Mouse (Mus musculus): ENCODE data around the gene Utp11. TPM values are rescaled to one million over a fixed set of nuclear protein-coding genes. Genes with fewer than 3 reads are reported as not detected.

Utp11 gene
- polyA plus RNA-seq, 1 experiment from 2014 or later = 23.4 TPM

DNA sequence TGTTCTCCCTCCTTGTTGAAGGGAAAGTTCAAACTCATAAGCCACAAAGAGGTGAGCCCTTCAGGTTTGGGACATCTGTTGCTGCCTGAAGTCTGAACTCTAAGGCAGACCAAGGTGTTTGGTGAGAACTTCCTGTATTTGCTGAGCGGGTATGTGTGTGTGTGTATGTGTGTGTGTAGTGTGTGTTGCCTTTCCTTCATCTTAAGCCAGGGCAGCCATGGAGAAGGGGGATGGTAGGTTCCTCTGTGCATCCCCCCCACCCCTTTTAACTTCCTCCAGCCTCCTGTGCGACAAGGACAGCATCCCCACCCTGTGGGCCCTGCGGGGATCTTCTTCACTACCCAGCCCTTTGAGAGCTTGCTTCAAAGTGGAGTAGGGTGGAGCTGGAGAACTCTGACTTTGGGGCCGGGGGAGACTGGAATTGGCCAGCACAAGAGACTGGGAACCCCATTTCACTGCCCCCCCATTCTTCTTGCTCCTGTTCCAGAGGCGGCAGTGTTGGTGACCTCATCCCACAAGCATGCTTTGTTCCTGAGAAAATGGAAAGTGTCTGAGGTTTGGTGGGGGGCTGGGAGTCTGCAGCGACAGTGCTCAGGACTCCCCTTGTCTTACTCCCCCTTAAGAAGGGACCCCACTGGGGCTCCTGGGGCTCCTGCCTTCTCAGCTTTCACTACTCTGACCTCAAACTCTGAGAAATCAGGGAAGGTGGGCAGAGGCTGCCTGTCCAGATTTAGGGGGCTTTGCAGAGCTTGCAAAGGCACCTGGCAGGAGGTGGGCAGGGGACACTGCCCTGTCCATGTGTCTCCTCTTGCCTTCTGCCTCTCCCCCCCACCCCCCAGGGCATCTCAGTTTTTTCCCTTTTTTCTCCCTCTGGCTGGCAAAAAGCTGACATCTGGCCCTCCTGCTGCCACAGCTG, 10.7 kb upstream of the Utp11 start:
- H3K36me3 ChIP-seq (replicated peaks) = peaks cover 8% of the 10 kb centered on the region; the same call in 1 of the 2 replicates
- peak overlapping the region; percentile 4; the same call in 1 of the 2 replicates for H3K4me3 ChIP-seq (replicated peaks)
- peaks cover 27% of the 10 kb centered on the region for H3K27me3 ChIP-seq
- peak overlapping the region; percentile 40 for H3K4me2 ChIP-seq
- H3K4me1 ChIP-seq (replicated peaks) = peaks cover 68% of the 10 kb centered on the region
- no peak for ATAC-seq (ENCODE audit: insufficient read depth)
- H3K9me3 ChIP-seq (replicated peaks) = no peaks in the 10 kb centered on the region
- H3K9ac ChIP-seq = no peak overlapping the region
- 25% methylated on average over 6 of the region's 6 CpGs for WGBS (ENCODE audit: insufficient replicate concordance)
- peak overlapping the region; percentile 53 for H3K27ac ChIP-seq (replicated peaks)

DNA sequence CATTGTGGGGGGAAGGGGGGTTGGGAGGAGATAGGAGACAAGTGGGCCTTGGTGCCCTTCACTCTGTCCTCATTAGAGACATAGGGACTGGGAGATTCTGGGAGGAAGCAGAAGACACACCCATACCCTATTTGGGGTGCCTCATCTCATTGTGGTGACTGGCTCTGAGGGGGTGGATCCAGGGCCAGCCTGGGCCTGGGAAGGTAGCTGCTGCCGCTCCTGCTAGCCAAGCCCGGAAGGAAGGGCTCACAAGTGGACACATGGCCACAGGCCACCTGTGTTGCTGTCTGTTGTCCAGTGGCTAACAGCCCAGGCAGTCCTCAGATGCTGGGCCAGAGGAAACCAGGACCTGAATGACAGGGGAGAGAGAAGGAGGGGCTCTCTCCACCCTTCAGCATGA, 10.0 kb upstream of the Utp11 start:
- Histone ChIP-seq H3K4me3 (replicated peaks) (no peak overlapping the region), H3K4me2 (peak overlapping the region; percentile 28), H3K27me3 (peaks cover 27% of the 10 kb centered on the region), H3K27ac (replicated peaks) (peak overlapping the region; percentile 53; the same call in 1 of the 2 replicates), H3K4me1 (replicated peaks) (peaks cover 61% of the 10 kb centered on the region), H3K9me3 (replicated peaks) (no peaks in the 10 kb centered on the region), H3K9ac (no peak overlapping the region), H3K36me3 (replicated peaks) (peaks cover 8% of the 10 kb centered on the region; the same call in 1 of the 2 replicates)
- WGBS (ENCODE audit: insufficient replicate concordance) = 11% methylated on average over 2 of the region's 2 CpGs
- ATAC-seq (ENCODE audit: insufficient read depth) = no peak

DNA sequence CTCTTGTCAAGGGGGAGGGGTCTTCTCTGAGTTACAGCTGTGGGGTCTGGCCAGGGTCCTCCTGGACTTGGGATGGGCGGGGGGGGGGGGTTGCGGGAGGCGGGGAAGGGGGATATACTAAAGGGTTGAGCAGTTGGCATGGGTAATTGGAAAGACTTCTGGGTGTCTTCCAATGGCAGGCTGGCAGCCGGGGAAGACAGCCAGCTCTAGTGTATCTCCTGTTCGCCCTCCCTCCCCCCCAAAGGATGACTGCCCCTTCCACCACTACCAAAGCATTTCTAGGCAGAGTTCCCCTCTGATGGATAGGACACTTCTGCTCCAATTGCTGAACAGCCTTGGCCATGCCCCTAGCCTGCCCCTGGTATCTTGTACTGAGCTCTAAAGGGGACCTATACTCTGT, 8.5 kb upstream of the Utp11 start:
- H3K4me1 ChIP-seq (replicated peaks) = peaks cover 59% of the 10 kb centered on the region
- WGBS (ENCODE audit: insufficient replicate concordance) = 38% methylated on average over 5 of the region's 5 CpGs
- no peaks in the 10 kb centered on the region for H3K9me3 ChIP-seq (replicated peaks)
- H3K4me3 ChIP-seq (replicated peaks) = peak overlapping the region; percentile 69
- H3K9ac ChIP-seq = peak overlapping the region; percentile 66; the same call in 1 of the 2 replicates
- peaks cover 27% of the 10 kb centered on the region for H3K27me3 ChIP-seq
- H3K27ac ChIP-seq (replicated peaks) = 0 out of 2 replicates have a peak overlapping the region, but pooled peaks have one; percentile 6
- no peak for ATAC-seq (ENCODE audit: insufficient read depth)
- peak overlapping the region; percentile 96 for H3K4me2 ChIP-seq
- peaks cover 6% of the 10 kb centered on the region; the same call in 1 of the 2 replicates for H3K36me3 ChIP-seq (replicated peaks)

GRCm38 (mm10) chr4:124701052-124701845, 7.8 kb upstream of the Utp11 start:
- Histone ChIP-seq H3K4me2 (peak overlapping the region; percentile 96), H3K9ac (peak overlapping the region; percentile 66), H3K36me3 (replicated peaks) (peaks cover 5% of the 10 kb centered on the region; the same call in 1 of the 2 replicates), H3K27me3 (peaks cover 27% of the 10 kb centered on the region), H3K4me1 (replicated peaks) (peaks cover 61% of the 10 kb centered on the region), H3K9me3 (replicated peaks) (no peaks in the 10 kb centered on the region), H3K27ac (replicated peaks) (peak overlapping the region; percentile 77), H3K4me3 (replicated peaks) (peak overlapping the region; percentile 69)
- ATAC-seq (ENCODE audit: insufficient read depth) = peak; percentile 2; the same call in 1 of the 2 replicates
- 7% methylated on average over 22 of the region's 22 CpGs for WGBS (ENCODE audit: insufficient replicate concordance)

GRCm38 (mm10) chr4:124700248-124700971, 7.0 kb upstream of the Utp11 start, which contains the start of gene Fhl3:
Fhl3 (plus strand) TSS chr4:124700701.
- H3K4me3 ChIP-seq (replicated peaks) = peak within 1 kb of the TSS; percentile 69

DNA sequence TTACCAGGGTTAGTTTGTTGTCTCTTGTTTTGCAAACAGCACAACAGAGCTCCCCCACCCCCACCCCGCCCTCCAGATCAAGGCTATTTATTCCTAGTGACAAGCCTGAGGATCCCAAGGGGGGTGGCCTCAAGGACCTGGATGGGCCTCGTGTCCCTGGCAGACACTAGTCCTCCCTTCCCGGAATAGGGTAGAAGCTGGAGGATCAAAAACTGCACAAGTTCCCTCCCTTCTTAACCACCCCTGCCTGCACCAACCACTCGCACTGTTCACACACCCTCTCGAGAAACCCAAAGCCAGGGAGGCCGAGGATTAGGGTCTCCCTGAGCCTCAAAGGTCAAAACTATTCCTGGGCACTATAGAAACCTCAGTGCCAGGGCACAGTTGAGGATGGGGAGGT, 6.4 kb upstream of the Utp11 start:
- Histone ChIP-seq H3K4me3 (replicated peaks) (peak overlapping the region; percentile 69), H3K36me3 (replicated peaks) (no peaks in the 10 kb centered on the region), H3K9me3 (replicated peaks) (no peaks in the 10 kb centered on the region), H3K27ac (replicated peaks) (peak overlapping the region; percentile 55), H3K9ac (0 out of 2 replicates have a peak overlapping the region, but pooled peaks have one; percentile 66), H3K4me1 (replicated peaks) (peaks cover 58% of the 10 kb centered on the region), H3K4me2 (peak overlapping the region; percentile 96), H3K27me3 (peaks cover 38% of the 10 kb centered on the region)
- ATAC-seq (ENCODE audit: insufficient read depth) = no peak
- WGBS (ENCODE audit: insufficient replicate concordance) = 29% methylated on average over 6 of the region's 6 CpGs

More at GRCm38 (mm10) chr4:124700248-124700971, 7.0 kb upstream of the Utp11 start, which contains the start of gene Fhl3:
- H3K36me3 ChIP-seq (replicated peaks) = 0 out of 2 replicates have a peak, but pooled peaks cover under 1% of the 10 kb centered on the region
- H3K27me3 ChIP-seq = peaks cover 35% of the 10 kb centered on the region
- H3K4me2 ChIP-seq = peak within 1 kb of the TSS; percentile 96
- no peaks in the 10 kb centered on the region for H3K9me3 ChIP-seq (replicated peaks)
- peak within 1 kb of the TSS; percentile 77 for H3K27ac ChIP-seq (replicated peaks)
- H3K4me1 ChIP-seq (replicated peaks) = peaks cover 63% of the 10 kb centered on the region
- peak within 1 kb of the TSS; percentile 66 for H3K9ac ChIP-seq
- ATAC-seq (ENCODE audit: insufficient read depth) = peak; percentile 74
- under 1% methylated on average over 48 of the region's 59 CpGs for WGBS (ENCODE audit: insufficient replicate concordance)

DNA sequence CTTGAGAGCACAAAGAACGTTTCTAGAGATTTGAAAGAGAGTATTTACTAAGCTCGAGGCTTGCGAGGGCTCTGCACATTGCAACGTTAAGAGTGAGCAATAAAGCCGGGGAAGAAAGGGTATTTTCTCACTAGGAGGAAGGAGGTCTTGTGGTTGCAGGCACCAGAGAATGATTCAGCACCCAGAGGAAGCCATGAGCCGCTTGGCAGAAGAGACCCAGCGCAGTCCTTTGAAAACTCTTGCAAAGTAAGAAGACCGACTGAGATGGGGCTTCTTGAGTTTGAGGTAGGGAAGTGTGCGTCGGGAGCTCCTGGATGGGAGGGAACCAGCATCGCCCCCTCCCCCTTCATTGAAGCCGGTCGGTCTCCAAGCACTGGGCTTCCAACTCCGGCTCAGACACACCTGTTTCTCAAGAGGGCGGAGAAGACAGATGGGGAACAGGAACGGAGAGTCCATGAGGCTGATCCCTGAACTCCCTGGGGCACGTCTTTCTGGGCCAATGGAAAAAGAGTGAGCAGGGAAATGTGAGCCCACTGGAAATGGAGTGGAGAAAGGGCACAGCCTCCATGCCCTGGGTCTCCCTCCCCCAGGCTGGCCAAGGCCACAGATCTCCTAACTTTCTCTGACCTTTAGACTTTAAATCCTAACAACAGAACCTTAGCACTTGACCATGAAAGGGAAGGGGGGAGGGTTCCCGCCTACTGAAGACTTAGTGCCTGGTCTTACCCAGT, 2.6 kb upstream of the Utp11 start:
- ATAC-seq (ENCODE audit: insufficient read depth) = no peak
- WGBS (ENCODE audit: insufficient replicate concordance) = 6% methylated on average over 18 of the region's 18 CpGs
- Histone ChIP-seq H3K4me2 (peak overlapping the region; percentile 51), H3K9ac (peak overlapping the region; percentile 37; the same call in 1 of the 2 replicates), H3K27me3 (peaks cover 23% of the 10 kb centered on the region), H3K4me3 (replicated peaks) (peak overlapping the region; percentile 24), H3K27ac (replicated peaks) (peak overlapping the region; percentile 45; the same call in 1 of the 2 replicates), H3K9me3 (replicated peaks) (no peaks in the 10 kb centered on the region), H3K36me3 (replicated peaks) (no peaks in the 10 kb centered on the region), H3K4me1 (replicated peaks) (peaks cover 54% of the 10 kb centered on the region)

GRCm38 (mm10) chr4:124694572-124694971, 1.2 kb upstream of the Utp11 start:
- Histone ChIP-seq H3K36me3 (replicated peaks) (no peaks in the 10 kb centered on the region), H3K4me3 (replicated peaks) (no peak overlapping the region), H3K27me3 (peaks cover 11% of the 10 kb centered on the region), H3K27ac (replicated peaks) (no peak overlapping the region), H3K9me3 (replicated peaks) (no peaks in the 10 kb centered on the region), H3K4me1 (replicated peaks) (peaks cover 45% of the 10 kb centered on the region), H3K4me2 (no peak overlapping the region), H3K9ac (no peak overlapping the region)
- ATAC-seq (ENCODE audit: insufficient read depth) = no peak
- 77% methylated on average over 2 of the region's 2 CpGs for WGBS (ENCODE audit: insufficient replicate concordance)

DNA sequence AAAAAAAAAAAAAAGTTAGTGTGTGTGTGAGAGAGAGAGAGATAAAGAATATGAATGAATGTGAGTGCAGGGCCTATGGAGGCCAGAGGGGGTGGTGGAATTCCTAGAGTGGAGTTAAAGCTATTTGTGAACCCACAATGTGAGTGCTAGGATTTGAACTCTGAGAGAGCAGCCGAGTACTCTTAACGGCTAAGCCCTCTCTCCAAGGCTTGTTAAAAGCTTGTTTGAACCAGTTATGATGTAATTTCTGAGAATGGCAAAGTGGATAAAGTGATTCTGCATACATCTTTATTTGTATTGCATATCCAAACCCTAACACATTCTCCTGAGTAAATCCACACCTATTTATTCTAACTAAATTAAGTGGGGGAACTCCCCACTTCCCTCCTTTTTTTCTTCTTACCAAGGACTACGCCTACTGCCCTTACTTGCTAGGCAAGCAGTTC, 961 bp downstream of the Utp11 start:
- 44% methylated on average over 3 of the region's 3 CpGs for WGBS (ENCODE audit: insufficient replicate concordance)
- H3K4me2 ChIP-seq = peak overlapping the region; percentile 78
- peaks cover 43% of the 10 kb centered on the region for H3K4me1 ChIP-seq (replicated peaks)
- no peak for ATAC-seq (ENCODE audit: insufficient read depth)
- peak overlapping the region; percentile 72 for H3K4me3 ChIP-seq (replicated peaks)
- H3K9me3 ChIP-seq (replicated peaks) = no peaks in the 10 kb centered on the region
- H3K9ac ChIP-seq = peak overlapping the region; percentile 79
- H3K36me3 ChIP-seq (replicated peaks) = no peaks in the 10 kb centered on the region
- peak overlapping the region; percentile 51; the same call in 1 of the 2 replicates for H3K27ac ChIP-seq (replicated peaks)
- peaks cover 11% of the 10 kb centered on the region for H3K27me3 ChIP-seq

All from liver, embryonic 15.5 days (tissue).